Mouse (Mus musculus) frontal cortex, postnatal 25 days (tissue): ENCODE measurements around the gene Ncoa6.
A peak's percentile ranks its signal among the peaks of the same experiment; 100 is the strongest.

Experiments
- DNase-seq, 2 experiments: peaks; one replicate each; pipeline ENCODE4 v3.0.0; 2022; ENCODE audit warnings: low spot score in 2 of 2

Ncoa6 gene

GRCm38 (mm10) chr2:155369333-155369883 is 104.3 kb downstream of the Ncoa6 start:
- no peak for DNase-seq

DNA sequence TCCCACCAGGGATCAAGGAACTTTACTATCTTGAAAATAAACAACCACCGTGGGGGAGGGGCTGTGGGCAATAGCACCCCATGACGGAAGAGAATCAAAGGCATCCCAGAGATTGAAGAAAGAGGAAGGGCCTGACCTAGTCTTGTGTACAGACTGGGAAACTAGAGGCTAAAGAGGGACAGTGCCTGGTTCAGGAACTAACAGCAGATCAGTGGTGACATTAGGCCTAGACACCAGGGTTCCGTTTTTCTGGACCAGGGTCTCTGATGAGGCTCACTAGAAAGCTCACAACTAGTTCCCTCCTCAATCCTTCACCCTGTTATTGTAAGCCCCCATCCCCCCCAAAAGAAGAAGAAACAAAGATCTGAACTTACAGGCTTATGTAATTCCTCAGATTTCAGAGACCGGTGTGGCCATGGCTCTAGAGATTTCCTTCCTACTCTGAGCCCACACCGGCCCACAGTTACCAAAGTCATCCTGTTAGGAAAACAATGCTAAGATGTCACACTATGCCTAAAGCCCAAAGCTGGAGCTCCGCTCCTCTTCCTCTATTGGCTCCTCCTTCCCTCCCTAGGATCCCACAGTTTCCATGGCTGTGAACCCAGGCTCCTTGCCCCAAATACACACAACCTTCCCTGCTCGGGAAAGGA is 105.9 kb downstream of the Ncoa6 start:
- no peak for DNase-seq

- no peak for DNase-seq
These were observed 115.9 kb downstream of the Ncoa6 start for GRCm38 (mm10) chr2:155357686-155358399.

DNA sequence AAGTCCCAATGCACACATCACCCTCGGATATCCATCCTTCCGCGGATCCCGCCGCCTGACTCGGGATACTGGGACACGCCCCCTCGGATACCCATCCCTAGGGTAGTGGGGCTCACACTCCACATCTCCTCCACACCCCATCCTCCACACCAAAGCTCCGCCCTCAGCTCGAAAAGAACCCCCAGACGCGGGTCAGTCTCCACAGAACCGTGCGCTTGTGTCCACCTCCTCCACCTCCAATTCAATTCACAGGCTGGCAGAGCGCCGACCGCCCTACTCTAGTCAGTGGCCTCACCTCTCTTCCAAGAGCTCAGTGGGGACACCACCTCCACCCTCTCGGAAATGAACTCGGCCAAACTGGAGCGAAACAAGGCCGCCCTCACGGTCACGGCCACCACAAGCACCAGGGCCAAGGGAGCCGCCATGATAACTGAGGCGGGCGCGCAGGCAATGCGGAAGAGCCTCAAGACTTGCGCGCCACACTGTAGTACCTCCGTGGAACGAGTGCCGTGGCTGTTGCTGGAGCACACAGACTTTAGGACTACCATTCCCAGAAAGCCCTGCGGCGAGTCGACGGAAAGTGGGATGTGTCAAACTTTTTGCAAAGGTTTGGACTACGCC is 116.6 kb downstream of the Ncoa6 start, which contains the start of gene Pigu:
Pigu (minus strand) TSS at position 460 of the 621 bp plus-strand sequence.
- peak; percentile 91 to 92 for DNase-seq

DNA sequence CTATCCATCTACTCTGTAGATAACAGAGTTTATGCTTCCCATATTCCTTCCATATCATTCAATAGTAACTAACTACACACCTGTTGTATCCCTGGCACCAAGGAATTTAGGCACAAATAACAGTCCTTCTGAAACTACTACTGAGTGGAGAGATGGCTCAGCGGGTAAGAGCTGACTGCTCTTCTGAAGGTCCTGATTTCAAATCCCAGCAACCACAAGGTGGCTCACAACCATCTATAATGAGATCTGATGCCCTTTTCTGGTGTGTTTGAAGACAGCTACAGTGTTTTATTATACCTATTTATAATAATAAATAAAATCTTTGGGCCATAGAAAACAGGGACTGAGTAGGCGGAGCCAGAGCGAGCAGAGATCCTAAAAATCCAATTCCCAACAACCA is 119.3 kb downstream of the Ncoa6 start:
- no peak for DNase-seq

- no peak for DNase-seq
These were observed 127.0 kb downstream of the Ncoa6 start for GRCm38 (mm10) chr2:155346670-155347069.
